Mouse (Mus musculus) neural tube, embryonic 15.5 days (tissue): ENCODE data around the gene Spon1. TPM values are rescaled to one million over a fixed set of nuclear protein-coding genes. Genes with fewer than 3 reads are reported as not detected.

Source experiments
- ATAC-seq: fragments of 200-750 bp; cut with Nextera tagmentation; 2 replicates; pipeline ENCODE4 v1.8.0; 2017; ENCODE audit warnings: mild to moderate bottlenecking, moderate TSS enrichment, moderate library complexity; ENCODE audit not compliant: low FRiP score
- H3K27ac ChIP-seq: fragments of 300-500 bp; sonication (generic); replicated peaks from 2 replicates; pipeline ENCODE4 v1.5.1; 2015; ENCODE audit warnings: mild to moderate bottlenecking, inconsistent platforms
- H3K27me3 ChIP-seq: fragments of 300-500 bp; sonication (generic); replicated peaks from 2 replicates; pipeline ENCODE4 v1.6.1; 2015; ENCODE audit warnings: inconsistent platforms
- H3K36me3 ChIP-seq: fragments of 300-500 bp; sonication (generic); 2 replicates; pipeline ENCODE4 v1.6.1; 2015; ENCODE audit warnings: inconsistent platforms
- H3K4me1 ChIP-seq: fragments of 300-500 bp; sonication (generic); 2 replicates; pipeline ENCODE4 v1.6.1; 2015; ENCODE audit warnings: inconsistent platforms
- H3K4me2 ChIP-seq: fragments of 300-500 bp; sonication (generic); 2 replicates; pipeline ENCODE4 v1.6.1; 2015; ENCODE audit warnings: inconsistent platforms, mild to moderate bottlenecking, moderate library complexity
- H3K4me3 ChIP-seq: fragments of 300-500 bp; sonication (generic); replicated peaks from 2 replicates; pipeline ENCODE4 v1.5.1; 2015; ENCODE audit warnings: mild to moderate bottlenecking, inconsistent platforms
- H3K9ac ChIP-seq: fragments of 300-500 bp; sonication (generic); replicated peaks from 2 replicates; pipeline ENCODE4 v1.6.1; 2015; ENCODE audit warnings: mild to moderate bottlenecking, inconsistent platforms
- H3K9me3 ChIP-seq: fragments of 300-500 bp; sonication (generic); replicated peaks from 2 replicates; pipeline ENCODE4 v1.6.1; 2016; ENCODE audit warnings: inconsistent platforms
- WGBS: fragments of 180-500 bp; shearing (Covaris S2); methylation state at CpG from one replicate; pipeline ENCODE4 v1.1.7; 2015; ENCODE audit warnings: mixed read lengths; 5-methylcytosine and 5-hydroxymethylcytosine counted together
- polyA plus RNA-seq: library from polyadenylated mRNA; unstranded; fragments of >200 nt; fragmentation: Nextera tagmentation; extraction: Ambion mirVana; gene quantifications from 2 replicates; pipeline ENCODE4 v1.2.1, GENCODE M21; 2015

Gene Spon1
- polyA plus RNA-seq, 1 experiment from 2014 or later = 75.3 TPM

GRCm38 (mm10) chr7:114045814-114046213, 280.0 kb downstream of the Spon1 start:
- ATAC-seq = no peak
- Histone ChIP-seq H3K4me2 (no peak overlapping the region), H3K9me3 (no peaks in the 10 kb centered on the region), H3K4me1 (no peaks in the 10 kb centered on the region), H3K9ac (no peak overlapping the region), H3K36me3 (0 out of 2 replicates have a peak, but pooled peaks cover 5% of the 10 kb centered on the region), H3K27me3 (no peaks in the 10 kb centered on the region), H3K27ac (no peak overlapping the region), H3K4me3 (no peak overlapping the region)
- WGBS = 77% methylated on average over 2 of the region's 2 CpGs

GRCm38 (mm10) chr7:114053720-114054119, 287.9 kb downstream of the Spon1 start:
- Histone ChIP-seq H3K9me3 (no peaks in the 10 kb centered on the region), H3K4me1 (no peaks in the 10 kb centered on the region), H3K4me3 (no peak overlapping the region), H3K9ac (no peak overlapping the region), H3K36me3 (no peaks in the 10 kb centered on the region), H3K27ac (no peak overlapping the region), H3K27me3 (no peaks in the 10 kb centered on the region), H3K4me2 (no peak overlapping the region)
- ATAC-seq = no peak
- WGBS = 81% methylated on average over 4 of the region's 4 CpGs

- WGBS = 93% methylated on average over 16 of the region's 16 CpGs
- Histone ChIP-seq H3K4me2 (no peak overlapping the region), H3K36me3 (no peaks in the 10 kb centered on the region), H3K4me1 (no peaks in the 10 kb centered on the region), H3K27me3 (no peaks in the 10 kb centered on the region), H3K9ac (no peak overlapping the region), H3K9me3 (no peaks in the 10 kb centered on the region), H3K27ac (no peak overlapping the region), H3K4me3 (no peak overlapping the region)
- no peak for ATAC-seq
Observed at GRCm38 (mm10) chr7:114058166-114058565, 292.4 kb downstream of the Spon1 start.

- no peaks in the 10 kb centered on the region for H3K36me3 ChIP-seq
- H3K4me1 ChIP-seq = peaks cover 3% of the 10 kb centered on the region; the same call in 1 of the 2 replicates
- no peak overlapping the region for H3K27ac ChIP-seq
- H3K9me3 ChIP-seq = no peaks in the 10 kb centered on the region
- H3K27me3 ChIP-seq = no peaks in the 10 kb centered on the region
- H3K9ac ChIP-seq = no peak overlapping the region
- H3K4me2 ChIP-seq = no peak overlapping the region
- H3K4me3 ChIP-seq = no peak overlapping the region
- WGBS = 67% methylated on average over 6 of the region's 6 CpGs
- ATAC-seq = no peak; the same call in 1 of the 2 replicates
Observed at GRCm38 (mm10) chr7:114058927-114059441, 293.2 kb downstream of the Spon1 start.

GRCm38 (mm10) chr7:114060445-114060844, 294.6 kb downstream of the Spon1 start:
- H3K27ac ChIP-seq = no peak overlapping the region
- H3K4me2 ChIP-seq = no peak overlapping the region
- H3K27me3 ChIP-seq = no peaks in the 10 kb centered on the region
- peaks cover 3% of the 10 kb centered on the region; the same call in 1 of the 2 replicates for H3K4me1 ChIP-seq
- WGBS = 99% methylated on average over 6 of the region's 6 CpGs
- H3K4me3 ChIP-seq = no peak overlapping the region
- no peak overlapping the region for H3K9ac ChIP-seq
- no peak for ATAC-seq
- H3K36me3 ChIP-seq = no peaks in the 10 kb centered on the region
- no peaks in the 10 kb centered on the region for H3K9me3 ChIP-seq

GRCm38 (mm10) chr7:114062451-114062850, 296.7 kb downstream of the Spon1 start:
- 69% methylated on average over 1 of the region's 1 CpGs for WGBS
- H3K27ac ChIP-seq = no peak overlapping the region
- no peak overlapping the region for H3K4me2 ChIP-seq
- H3K9ac ChIP-seq = no peak overlapping the region
- no peak overlapping the region for H3K4me3 ChIP-seq
- H3K36me3 ChIP-seq = no peaks in the 10 kb centered on the region
- peaks cover 15% of the 10 kb centered on the region for H3K4me1 ChIP-seq
- ATAC-seq = no peak
- H3K9me3 ChIP-seq = no peaks in the 10 kb centered on the region
- no peaks in the 10 kb centered on the region for H3K27me3 ChIP-seq

- Histone ChIP-seq H3K4me3 (no peak overlapping the region), H3K27ac (no peak overlapping the region), H3K9ac (no peak overlapping the region), H3K4me1 (peaks cover 15% of the 10 kb centered on the region), H3K27me3 (no peaks in the 10 kb centered on the region), H3K4me2 (no peak overlapping the region), H3K9me3 (no peaks in the 10 kb centered on the region), H3K36me3 (no peaks in the 10 kb centered on the region)
- WGBS = 54% methylated on average over 8 of the region's 8 CpGs
- peak; percentile 18; the same call in 1 of the 2 replicates for ATAC-seq
Observed at GRCm38 (mm10) chr7:114063534-114063933, 297.7 kb downstream of the Spon1 start.

GRCm38 (mm10) chr7:114063966-114064365, 298.2 kb downstream of the Spon1 start:
- 84% methylated on average over 6 of the region's 6 CpGs for WGBS

GRCm38 (mm10) chr7:114065407-114066185, 299.8 kb downstream of the Spon1 start:
- H3K27me3 ChIP-seq = no peaks in the 10 kb centered on the region
- no peaks in the 10 kb centered on the region for H3K9me3 ChIP-seq
- ATAC-seq = no peak
- H3K27ac ChIP-seq = no peak overlapping the region
- peaks cover 15% of the 10 kb centered on the region for H3K4me1 ChIP-seq
- no peak overlapping the region for H3K4me3 ChIP-seq
- H3K36me3 ChIP-seq = no peaks in the 10 kb centered on the region
- H3K4me2 ChIP-seq = 0 out of 2 replicates have a peak overlapping the region, but pooled peaks have one; percentile 67
- WGBS = 35% methylated on average over 11 of the region's 11 CpGs
- H3K9ac ChIP-seq = no peak overlapping the region

More at GRCm38 (mm10) chr7:114063966-114064365, 298.2 kb downstream of the Spon1 start:
- ATAC-seq = no peak
- Histone ChIP-seq H3K9ac (no peak overlapping the region), H3K4me2 (no peak overlapping the region), H3K4me1 (peaks cover 15% of the 10 kb centered on the region), H3K27ac (no peak overlapping the region), H3K9me3 (no peaks in the 10 kb centered on the region), H3K4me3 (no peak overlapping the region), H3K27me3 (no peaks in the 10 kb centered on the region), H3K36me3 (no peaks in the 10 kb centered on the region)

GRCm38 (mm10) chr7:114066529-114067178, 300.9 kb downstream of the Spon1 start:
- WGBS = 3% methylated on average over 14 of the region's 14 CpGs
- peak; percentile 67 for ATAC-seq
- no peak overlapping the region for H3K27ac ChIP-seq
- peak overlapping the region; percentile 67 for H3K4me2 ChIP-seq
- H3K9ac ChIP-seq = no peak overlapping the region; the same call in 1 of the 2 replicates
- peak overlapping the region; percentile 35 for H3K4me3 ChIP-seq
- no peaks in the 10 kb centered on the region for H3K9me3 ChIP-seq
- no peaks in the 10 kb centered on the region for H3K36me3 ChIP-seq
- peaks cover 15% of the 10 kb centered on the region for H3K4me1 ChIP-seq
- H3K27me3 ChIP-seq = no peaks in the 10 kb centered on the region

- no peak for ATAC-seq
- Histone ChIP-seq H3K4me1 (peaks cover 19% of the 10 kb centered on the region), H3K36me3 (no peaks in the 10 kb centered on the region), H3K4me3 (no peak overlapping the region), H3K27ac (no peak overlapping the region), H3K9me3 (no peaks in the 10 kb centered on the region), H3K9ac (no peak overlapping the region), H3K27me3 (no peaks in the 10 kb centered on the region), H3K4me2 (no peak overlapping the region)
- WGBS = 83% methylated on average over 11 of the region's 11 CpGs
Observed at GRCm38 (mm10) chr7:114068956-114069533, 303.2 kb downstream of the Spon1 start.
